Mouse (Mus musculus) CH12.LX (cell line): ENCODE results near the gene Bex6. TPM values are rescaled to one million over a fixed set of nuclear protein-coding genes. Genes with fewer than 3 reads are reported as not detected.
A peak's percentile ranks its signal among the peaks of the same experiment; 100 is the strongest.

Experiments used
- DNase-seq: peaks from one replicate; pipeline ENCODE4 v3.0.0-alpha.2; 2013; ENCODE audit errors: extremely low read depth
- H3K27ac ChIP-seq: 2 replicates; pipeline ENCODE4 v1.5.1; 2012; ENCODE audit warnings: low read depth, mild to moderate bottlenecking, control low read depth, moderate library complexity; ENCODE audit not compliant: insufficient read depth
- H3K27me3 ChIP-seq: replicated peaks from 2 replicates; pipeline ENCODE3; 2012; ENCODE audit warnings: inconsistent platforms
- H3K36me3 ChIP-seq, 2 experiments: replicated peaks in 1 of 2; 2 replicates each; pipeline versions ENCODE3 to v1.6.1; 2012; ENCODE audit warnings: inconsistent platforms in 1 of 2, low read length in 1 of 2, mild to moderate bottlenecking in 1 of 2, mixed read lengths in 1 of 2, moderate library complexity in 1 of 2; ENCODE audit not compliant: control insufficient read depth in 1 of 2, insufficient read depth in 1 of 2
- H3K4me1 ChIP-seq, 2 experiments: 2 replicates each; pipeline ENCODE4 v1.6.1; 2012; ENCODE audit warnings: inconsistent platforms in 1 of 2, moderate library complexity in 1 of 2; ENCODE audit not compliant: insufficient read depth in 2 of 2, control insufficient read depth in 1 of 2
- H3K4me2 ChIP-seq: 2 replicates; pipeline ENCODE4 v1.6.1; 2012; ENCODE audit warnings: low read depth, mild to moderate bottlenecking, control low read depth; ENCODE audit not compliant: poor library complexity, insufficient read depth, severe bottlenecking
- H3K4me3 ChIP-seq, 3 experiments: fragments of 150-350 bp in 1 of 3; sonication (generic) in 1 of 3; replicated peaks in 1 of 3; 2 replicates each; pipeline versions ENCODE3 to v1.5.1; 2011 to 2012; ENCODE audit warnings: low read depth in 2 of 3, low read length in 2 of 3, mild to moderate bottlenecking in 2 of 3, moderate library complexity in 2 of 3, control low read depth in 1 of 3, improper control_type of control experiment in 1 of 3, inconsistent platforms in 1 of 3, mixed read lengths in 1 of 3; ENCODE audit not compliant: poor library complexity in 1 of 3
- H3K79me2 ChIP-seq: replicated peaks from 2 replicates; pipeline ENCODE4 v1.6.1; 2012; ENCODE audit warnings: mild to moderate bottlenecking, moderate library complexity; ENCODE audit not compliant: control insufficient read depth, poor library complexity, insufficient read depth, severe bottlenecking; ENCODE audit errors: extremely low read depth
- H3K9ac ChIP-seq: 2 replicates; pipeline ENCODE4 v1.6.1; 2012; ENCODE audit warnings: low read depth, mild to moderate bottlenecking, control low read depth, moderate library complexity; ENCODE audit not compliant: insufficient read depth
- H3K9me3 ChIP-seq: replicated peaks from 2 replicates; pipeline ENCODE3; 2012; ENCODE audit warnings: low read length, inconsistent platforms, mixed read lengths
- BHLHE40 ChIP-seq: IDR thresholded peaks from 2 replicates; pipeline ENCODE4 v1.6.1; 2011; ENCODE audit warnings: mild to moderate bottlenecking, low read depth, low read length, improper control_type of control experiment
- CHD1 ChIP-seq: IDR thresholded peaks from 2 replicates; pipeline ENCODE4 v1.6.1; 2012; ENCODE audit warnings: low read depth, low read length, improper control_type of control experiment, inconsistent platforms
- CHD2 ChIP-seq: IDR thresholded peaks from 2 replicates; pipeline ENCODE4 v1.6.1; 2011; ENCODE audit warnings: low read length, improper control_type of control experiment
- CTCF ChIP-seq, 2 experiments: IDR thresholded peaks in 1 of 2; conservative IDR thresholded peaks in 1 of 2; 2 replicates each; pipeline ENCODE4 v1.5.1; 2011 to 2012; ENCODE audit warnings: low read depth in 2 of 2, low read length in 2 of 2, improper control_type of control experiment in 1 of 2, inconsistent platforms in 1 of 2, mild to moderate bottlenecking in 1 of 2, moderate library complexity in 1 of 2
- E2F4 ChIP-seq: IDR thresholded peaks from 2 replicates; pipeline ENCODE4 v1.6.1; 2011; ENCODE audit warnings: low read depth, low read length, improper control_type of control experiment; ENCODE audit not compliant: insufficient replicate concordance
- ELF1 ChIP-seq: IDR thresholded peaks from 2 replicates; pipeline ENCODE4 v1.6.1; 2014; ENCODE audit warnings: low read depth, mild to moderate bottlenecking, inconsistent platforms, low read length, improper control_type of control experiment
- IRF4 ChIP-seq: IDR thresholded peaks from 2 replicates; pipeline ENCODE4 v1.6.1; 2014; ENCODE audit warnings: low read depth, mild to moderate bottlenecking, inconsistent platforms, low read length, improper control_type of control experiment
- JUN ChIP-seq: IDR thresholded peaks from 2 replicates; pipeline ENCODE4 v1.6.1; 2011; ENCODE audit warnings: low read depth, mild to moderate bottlenecking, low read length, improper control_type of control experiment, moderate library complexity; ENCODE audit not compliant: insufficient read depth
- KAT2A ChIP-seq: IDR thresholded peaks from 2 replicates; pipeline ENCODE4 v1.6.1; 2012; ENCODE audit warnings: low read length, improper control_type of control experiment, inconsistent platforms; ENCODE audit not compliant: insufficient replicate concordance
- MAX ChIP-seq: IDR thresholded peaks from 2 replicates; pipeline ENCODE4 v1.6.1; 2011; ENCODE audit warnings: low read length, improper control_type of control experiment
- MXI1 ChIP-seq: IDR thresholded peaks from 2 replicates; pipeline ENCODE4 v1.6.1; 2011; ENCODE audit warnings: mild to moderate bottlenecking, low read depth, low read length, improper control_type of control experiment
- POLR2A ChIP-seq: IDR thresholded peaks from 2 replicates; pipeline ENCODE4 v1.6.1; 2011; ENCODE audit warnings: low read depth, mild to moderate bottlenecking, improper control_type of control experiment, low read length
- POLR2AphosphoS2 ChIP-seq: IDR thresholded peaks from 2 replicates; pipeline ENCODE4 v1.6.1; 2011; ENCODE audit warnings: low read depth, low read length, improper control_type of control experiment
- RAD21 ChIP-seq: IDR thresholded peaks from 2 replicates; pipeline ENCODE4 v1.6.1; 2011; ENCODE audit warnings: low read depth, mild to moderate bottlenecking, low read length, improper control_type of control experiment, moderate library complexity
- SMC3 ChIP-seq: IDR thresholded peaks from 2 replicates; pipeline ENCODE4 v1.6.1; 2011; ENCODE audit warnings: low read depth, low read length, improper control_type of control experiment
- TBP ChIP-seq: conservative IDR thresholded peaks from 2 replicates; pipeline ENCODE4 v1.6.1; 2011; ENCODE audit warnings: low read depth, low read length, improper control_type of control experiment
- USF1 ChIP-seq: IDR thresholded peaks from 2 replicates; pipeline ENCODE4 v1.6.1; 2014; ENCODE audit warnings: low read depth, mild to moderate bottlenecking, inconsistent platforms, low read length, improper control_type of control experiment
- ZC3H11A ChIP-seq: IDR thresholded peaks from 2 replicates; pipeline ENCODE4 v1.6.1; 2012; ENCODE audit warnings: low read depth, mild to moderate bottlenecking, inconsistent platforms, low read length, improper control_type of control experiment
- ZNF384 ChIP-seq: IDR thresholded peaks from 2 replicates; pipeline ENCODE4 v1.6.1; 2012; ENCODE audit warnings: low read depth, low read length, improper control_type of control experiment, inconsistent platforms
- dilution Hi-C: fragments of 300-500 bp; cut with MboI; formaldehyde crosslinking; loops from 2 replicates; pipeline ENCODE4 v1.14.3; 2020; ENCODE audit warnings: low sequenced_read_pairs; ENCODE audit not compliant: extremely low pct_unique_long_range_greater_than_20kb, extremely low pct_ligation_motif_present
- in situ Hi-C: fragments of 300-500 bp; cut with MboI; formaldehyde crosslinking; loops from 3 replicates; pipeline ENCODE4 v1.14.3; 2019; ENCODE audit warnings: low sequenced_read_pairs, low pct_ligation_motif_present, low pct_unique_long_range_greater_than_20kb, mixed read lengths
- polyA plus RNA-seq: library from polyadenylated mRNA; unstranded; fragments of >175 nt; gene quantifications from 2 replicates; pipeline ENCODE4 v1.2.1, GENCODE M21; 2012; ENCODE audit warnings: low read depth; ENCODE audit not compliant: insufficient read length
- total RNA-seq, 2 experiments: library from RNA; depleted of rRNA; stranded (reverse); fragments of 300-350 nt in 1 of 2; fragments of >200 nt in 1 of 2; gene quantifications; 2 replicates each; pipeline ENCODE4 v1.2.3; 2012 to 2014

Gene Bex6
- total and polyA plus RNA-seq, 3 experiments = not detected

DNA sequence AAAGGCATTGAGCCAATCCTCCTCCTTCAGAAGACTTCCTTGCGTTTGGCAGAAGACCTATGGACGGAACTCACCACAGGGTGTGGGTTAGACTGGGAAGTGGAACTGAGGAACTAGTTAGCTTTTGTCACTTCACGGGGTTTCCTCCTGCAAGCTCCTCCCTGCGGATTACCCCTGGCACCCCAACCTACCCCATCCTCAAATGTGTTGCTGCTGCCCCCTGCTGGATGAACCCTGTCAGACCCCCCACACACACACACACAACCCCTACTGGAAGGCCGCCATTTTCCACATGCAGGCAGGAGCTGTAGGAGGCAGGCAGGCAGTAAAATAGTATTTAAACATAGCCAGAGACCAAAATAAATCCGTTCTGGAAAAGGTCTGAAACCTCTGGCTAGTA, 23.1 kb downstream of the Bex6 start (continued):
- TF ChIP-seq CHD2 (no peak), ELF1 (0 out of 2 replicates have a peak, but pooled peaks have one; percentile 25), E2F4 (no peak), IRF4 (no peak; the same call in 1 of the 2 replicates), ZC3H11A (peak; percentile 90), POLR2A (no peak), MAX (no peak), USF1 (no peak), BHLHE40 (no peak), KAT2A (no peak), JUN (no peak)

DNA sequence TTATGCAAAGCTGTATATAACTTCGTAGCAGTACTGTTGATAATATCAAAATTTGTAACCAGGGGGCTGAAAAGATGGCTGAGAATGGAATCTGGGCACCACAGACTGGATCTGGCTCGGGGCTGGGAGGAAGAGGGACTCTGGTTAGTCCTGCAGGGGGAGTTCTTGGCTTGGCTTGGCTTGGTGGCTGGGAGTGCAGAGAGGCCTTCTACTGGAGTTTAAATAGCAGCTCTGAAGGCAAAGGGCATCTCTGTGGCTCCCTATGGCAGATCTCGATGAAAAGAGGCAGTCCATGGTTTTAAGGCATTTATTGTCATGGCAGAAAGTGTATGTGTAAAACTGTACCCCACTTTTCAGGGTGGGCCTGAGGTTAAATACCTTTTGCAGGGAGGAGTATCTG, 25.3 kb downstream of the Bex6 start:
- Histone ChIP-seq H3K9me3 (peaks cover 23% of the 10 kb centered on the region), H3K9ac (no peak overlapping the region), H3K4me2 (no peak overlapping the region), H3K27ac (no peak overlapping the region), H3K36me3 (no peaks in the 10 kb centered on the region), H3K4me1 (peaks cover 0 to 9% of the 10 kb centered on the region in 2 experiments; a peak in 1 of 4 replicates), H3K4me3 (no peak overlapping the region), H3K79me2 (no peaks in the 10 kb centered on the region), H3K27me3 (no peaks in the 10 kb centered on the region)
- dilution Hi-C loops = no loop called here
- in situ Hi-C loops = loop anchor here (5.0 kb wide), 2 partner anchors 38 to 93 kb away; partner anchors contain the start of gene Nrros
- DNase-seq = no peak
- no peak for TF ChIP-seq CHD1
- peak in 1 of 2 experiments; percentile 58; a peak in 2 of 4 replicates for TF ChIP-seq CTCF (conservative IDR thresholded peaks at IDR 0.05 in 1 of 2, IDR thresholded peaks at IDR 0.05 in 1 of 2; ENCODE audit: low read depth in 2 of 2, low read length in 2 of 2)
- peak; percentile 57 for TF ChIP-seq RAD21
- TF ChIP-seq SMC3 = peak; percentile 45
- TF ChIP-seq TBP = no peak
- no peak for TF ChIP-seq MXI1
- TF ChIP-seq, all 38 proteins: peak for 3

DNA sequence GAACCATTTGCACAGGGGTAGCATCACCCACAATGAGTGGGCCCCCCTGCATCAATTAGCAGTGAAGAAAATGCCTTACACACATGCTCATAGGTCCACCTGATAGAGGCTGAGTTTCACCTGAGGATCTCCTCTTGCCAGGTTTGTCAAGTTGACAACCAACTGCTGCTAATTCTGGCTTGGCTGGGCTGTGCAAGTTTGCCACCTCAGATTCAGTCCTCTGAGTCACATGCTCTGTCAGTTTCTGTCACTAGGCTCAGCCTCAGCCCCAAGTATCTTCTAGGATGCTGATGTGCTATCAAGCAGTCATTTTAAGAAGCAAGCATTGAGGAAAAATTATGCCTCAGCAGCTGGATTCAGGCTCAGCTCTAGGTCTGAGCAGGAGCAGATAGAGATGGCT, 34.5 kb downstream of the Bex6 start:
- H3K79me2 ChIP-seq = no peaks in the 10 kb centered on the region
- in situ Hi-C loops (no loop called here), dilution Hi-C loops (no loop called here)
- no peaks in the 10 kb centered on the region for H3K27me3 ChIP-seq
- H3K4me1 ChIP-seq = peaks cover 2 to 8% of the 10 kb centered on the region in 2 experiments
- peaks cover 15% of the 10 kb centered on the region for H3K9me3 ChIP-seq
- H3K4me3 ChIP-seq = no peak overlapping the region
- TF ChIP-seq ZNF384 = no peak
- TF ChIP-seq SMC3 = no peak
- no peak for TF ChIP-seq POLR2AphosphoS2
- no peak for TF ChIP-seq USF1
- TF ChIP-seq KAT2A = no peak
- TF ChIP-seq POLR2A = no peak
- TF ChIP-seq ELF1 = no peak
- no peaks in the 10 kb centered on the region for H3K36me3 ChIP-seq
- H3K4me2 ChIP-seq = no peak overlapping the region
- no peak overlapping the region for H3K27ac ChIP-seq
- no peak overlapping the region for H3K9ac ChIP-seq
- no peak for DNase-seq
